Mouse (Mus musculus): Measurements from ENCODE around the gene Gpr83.

DNA sequence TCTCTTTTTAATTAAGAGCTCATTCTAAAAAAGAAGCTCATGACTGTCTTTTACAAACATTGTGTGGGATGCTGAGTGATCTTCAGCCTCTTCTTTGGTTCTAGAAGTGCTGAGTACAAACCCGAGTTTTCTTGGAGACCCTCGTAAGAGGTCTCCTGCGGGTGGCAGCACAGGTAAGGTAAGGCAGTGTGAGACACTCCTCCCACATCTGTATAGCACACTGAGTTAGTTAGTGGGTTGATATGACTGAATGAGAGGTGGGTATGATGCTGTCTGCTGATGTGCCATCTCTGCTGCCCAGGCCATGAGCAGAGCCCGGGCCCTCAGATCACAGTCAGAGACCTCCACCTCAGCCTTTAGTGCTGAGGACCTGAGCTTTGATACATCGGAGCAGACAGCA lies 35.2 kb upstream of the Gpr83 start:
- TF ChIP-seq CTCF (IDR thresholded peaks at IDR 0.05; ENCODE audit: borderline replicate concordance, control insufficient read depth, extremely low read depth, insufficient read depth, low read length, poor library complexity): no peak
- TF ChIP-seq POLR2A (IDR thresholded peaks at IDR 0.05; ENCODE audit: control insufficient read depth, extremely low read depth, insufficient read depth, low read length, poor library complexity): no peak
